Mouse (Mus musculus) colon, adult 2 months (tissue): Measurements from ENCODE around the gene Dmrtc1c2. TPM values are rescaled to one million over a fixed set of nuclear protein-coding genes. Genes with fewer than 3 reads are reported as not detected.

Experiments
- polyA plus RNA-seq: library from polyadenylated mRNA; depleted of rRNA; stranded (reverse); fragments of >200 nt; gene quantifications from 2 replicates; pipeline ENCODE4 v1.2.3, GENCODE M21; 2012; rRNA removed

The Dmrtc1c2 gene
- polyA plus RNA-seq, result not detected in 2 replicates

GRCm38 (mm10) chrX:102854516-102854915 is at the start of gene Dmrtc1c2:
Gene Dmrtc1c2, minus strand, starts transcription at chrX:102854616.

GRCm38 (mm10) chrX:102867871-102868270 is 13.5 kb upstream of the Dmrtc1c2 start, which contains the start of gene 1700031F05Rik:
Gene 1700031F05Rik, minus strand, starts transcription at chrX:102867971.

GRCm38 (mm10) chrX:102802663-102803062 is 51.8 kb downstream of the Dmrtc1c2 start, which contains the start of gene Dmrtc1c1:
Gene Dmrtc1c1, plus strand, starts transcription at chrX:102802963.

Other genes starting within 250 kb of the Dmrtc1c2 start
- gene Phka1, start 210.4 kb downstream of the Dmrtc1c2 start, polyA plus RNA-seq, result 4.1 and 4.9 TPM in 2 replicates
- not detected in 2 replicates for gene Gm3880, start 167.6 kb downstream of the Dmrtc1c2 start, polyA plus RNA-seq
- not detected in 2 replicates for gene Gm9112, start 147.0 kb downstream of the Dmrtc1c2 start, polyA plus RNA-seq
- gene Dmrtc1b, start 146.8 kb downstream of the Dmrtc1c2 start, polyA plus RNA-seq, result not detected in 2 replicates
- gene Dmrtc1c1, start 51.7 kb downstream of the Dmrtc1c2 start, polyA plus RNA-seq, result not detected in 2 replicates
- gene 1700031F05Rik, start 13.4 kb upstream of the Dmrtc1c2 start, polyA plus RNA-seq, result not detected in 2 replicates
- gene Dmrtc1a, start 54.1 kb upstream of the Dmrtc1c2 start, polyA plus RNA-seq, result 0.09 TPM in 1 of 2 replicates, not detected in the other
- not detected in 2 replicates for gene 1700011M02Rik, start 54.3 kb upstream of the Dmrtc1c2 start, polyA plus RNA-seq
- gene 1700018G05Rik, start 73.8 kb upstream of the Dmrtc1c2 start, polyA plus RNA-seq, result not detected in 2 replicates